Mouse (Mus musculus) kidney, adult 2 months (tissue): ENCODE measurements at regions not wholly inside any gene's neighbourhood (a gene's known extent, or its start where the extent isn't known, plus 50 kb on each side); places are given as distances from the start of the nearest gene placed in this dataset.

Experiments
- CTCF ChIP-seq: fragments of 200-500 bp; conservative IDR thresholded peaks from 2 replicates; pipeline ENCODE4 v1.5.1; 2011; ENCODE audit warnings: low read depth, mild to moderate bottlenecking, control low read depth, low read length, moderate library complexity, mixed read lengths; ENCODE audit not compliant: insufficient read depth, insufficient read length
- POLR2A ChIP-seq: fragments of 200-500 bp; IDR thresholded peaks from one replicate; pipeline ENCODE4 v1.6.1; 2011; ENCODE audit warnings: low read depth, low read length, control low read depth

GRCm38 (mm10) chr14:48909420-48909819 is 156.5 kb upstream of the Ap5m1 start:
- TF ChIP-seq POLR2A (no peak), CTCF (no peak)
